8 mouse cellular contexts compared by ENCODE assay signal in the genomic region with DNA sequence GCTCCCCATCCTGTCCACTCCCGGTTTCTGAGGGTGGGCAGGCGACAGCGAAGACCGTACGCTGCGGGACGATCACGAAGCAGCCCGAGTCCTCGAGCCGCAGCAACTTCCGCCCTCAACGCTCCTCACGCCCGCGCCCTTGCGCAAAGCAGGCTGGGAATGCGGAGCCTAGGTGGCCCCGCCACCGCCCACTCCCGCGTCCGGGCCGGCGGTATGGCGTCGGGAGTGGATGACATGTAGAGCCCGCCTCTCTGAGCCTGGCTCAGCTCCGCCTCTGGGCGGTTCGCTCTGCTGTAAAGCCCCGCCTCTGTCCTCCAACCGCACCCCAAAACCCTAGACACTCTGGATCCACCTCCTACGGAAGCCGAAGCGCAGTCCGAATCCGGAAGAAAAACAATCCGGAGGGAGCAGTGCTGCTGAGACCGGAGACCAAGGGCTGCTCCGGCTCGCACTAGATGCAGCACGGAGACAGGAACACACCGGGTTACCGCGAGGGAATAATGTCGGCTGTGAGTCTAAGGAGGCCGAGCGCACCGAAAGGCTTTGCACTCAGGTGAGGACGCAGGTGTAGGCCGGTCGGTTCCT. TPM values are rescaled to one million over a fixed set of nuclear protein-coding genes. Genes with fewer than 3 reads are reported as not detected.
A peak's percentile ranks its signal among the peaks of the same experiment; 100 is the strongest.
DNase-seq lines count a peak whose midpoint lies in the region; ATAC-seq and TF ChIP-seq lines count a peak whose summit lies in the region.

A gene (plus strand): TSS at position 344 of the 585 bp plus-strand sequence.

- no peak for TF ChIP-seq CTCF in bone marrow macrophage, adult 2 months (IDR thresholded peaks at IDR 0.05; ENCODE audit: low read depth, low read length)
- no peak for TF ChIP-seq CTCF in embryonic fibroblast, embryonic 13.5 days (IDR thresholded peaks at IDR 0.05; ENCODE audit: borderline replicate concordance, insufficient read depth, low read length)

- peak within 1 kb of the TSS; percentile 86 for H3K4me3 ChIP-seq in bone marrow macrophage, adult 2 months (ENCODE audit: insufficient read depth, low read length)
- peak within 1 kb of the TSS; percentile 93 for H3K4me3 ChIP-seq in embryonic fibroblast, embryonic 13.5 days (ENCODE audit: insufficient read depth, low read length)
- H3K4me3 ChIP-seq in kidney, embryonic 14.5 days (ENCODE audit: low read length), result peak within 1 kb of the TSS; percentile 62
- H3K4me3 ChIP-seq in limb, embryonic 15.5 days, result peak within 1 kb of the TSS; percentile 81

- peak; percentile 97 for ATAC-seq in kidney, embryonic 14.5 days (ENCODE audit: low FRiP score, low TSS enrichment)
- peak; percentile 99 for ATAC-seq in limb, embryonic 15.5 days (ENCODE audit: insufficient number of reproducible peaks, low FRiP score, low TSS enrichment, low read depth)

- H3K4me1 ChIP-seq in bone marrow macrophage, adult 2 months (ENCODE audit: control insufficient read depth, insufficient read depth, low read length), result peaks cover 15% of the 10 kb centered on the region
- peaks cover 5% of the 10 kb centered on the region; the same call in 1 of the 2 replicates for H3K4me1 ChIP-seq in embryonic fibroblast, embryonic 13.5 days (ENCODE audit: control insufficient read depth, insufficient read depth, low read length)
- peaks cover 9% of the 10 kb centered on the region for H3K4me1 ChIP-seq in kidney, embryonic 14.5 days (ENCODE audit: control insufficient read depth, insufficient read depth, low read length)
- H3K4me1 ChIP-seq in limb, embryonic 15.5 days, result peaks cover 22% of the 10 kb centered on the region

- H3K9ac ChIP-seq in kidney, embryonic 14.5 days (ENCODE audit: low read depth, low read length), result peak within 1 kb of the TSS; percentile 73
- H3K9ac ChIP-seq in limb, embryonic 15.5 days, result peak within 1 kb of the TSS; percentile 60

- peaks cover 27% of the 10 kb centered on the region for H3K36me3 ChIP-seq in kidney, embryonic 14.5 days (ENCODE audit: control insufficient read depth, insufficient read depth, low read length)
- H3K36me3 ChIP-seq in limb, embryonic 15.5 days, result peaks cover 47% of the 10 kb centered on the region

- no peaks in the 10 kb centered on the region for H3K9me3 ChIP-seq in kidney, embryonic 14.5 days (ENCODE audit: control insufficient read depth, low read length)
- H3K9me3 ChIP-seq in limb, embryonic 15.5 days, result no peaks in the 10 kb centered on the region

- H3K4me2 ChIP-seq in kidney, embryonic 14.5 days (replicated peaks; ENCODE audit: low read depth, low read length), result peak within 1 kb of the TSS; percentile 77
- peak within 1 kb of the TSS; percentile 74 for H3K4me2 ChIP-seq in limb, embryonic 15.5 days

- H3K27me3 ChIP-seq in kidney, embryonic 14.5 days (ENCODE audit: control insufficient read depth, insufficient read depth, low read length), result no peaks in the 10 kb centered on the region
- H3K27me3 ChIP-seq in limb, embryonic 15.5 days, result no peaks in the 10 kb centered on the region

- peak within 1 kb of the TSS; percentile 59 for H3K27ac ChIP-seq in bone marrow macrophage, adult 2 months (ENCODE audit: insufficient read depth, low read depth, low read length)
- peak within 1 kb of the TSS; percentile 71 for H3K27ac ChIP-seq in embryonic fibroblast, embryonic 13.5 days (ENCODE audit: insufficient read depth, low read length)
- H3K27ac ChIP-seq in kidney, embryonic 14.5 days (ENCODE audit: low read depth, low read length), result peak within 1 kb of the TSS; percentile 68; the same call in 1 of the 2 replicates
- peak within 1 kb of the TSS; percentile 88 for H3K27ac ChIP-seq in limb, embryonic 15.5 days

- DNase-seq in A20 (ENCODE audit: low read depth, low spot score), result peak; percentile 99
- peak; percentile 99 for DNase-seq in heart, adult 9 months (ENCODE audit: low spot score in 2 of 2)
- DNase-seq in monocyte, adult 2 months (ENCODE audit: low read depth in 1 of 2, low spot score in 2 of 2), result peak; percentile 96
- DNase-seq in spleen, postnatal 36 days (ENCODE audit: low spot score in 2 of 2), result peak; percentile 97 to 98

- TF ChIP-seq POLR2A in bone marrow macrophage, adult 2 months (IDR thresholded peaks at IDR 0.05; ENCODE audit: borderline replicate concordance, low read depth, low read length), result 0 out of 2 replicates have a peak, but pooled peaks have one; percentile 55
- TF ChIP-seq POLR2A in embryonic fibroblast, embryonic 13.5 days (IDR thresholded peaks at IDR 0.05; ENCODE audit: low read depth, low read length), result peak; percentile 97

- WGBS in kidney, embryonic 14.5 days, result under 1% methylated on average over 53 of the region's 53 CpGs
- under 1% methylated on average over 53 of the region's 53 CpGs for WGBS in limb, embryonic 15.5 days

RNA-seq across cellular contexts. Expression of the gene that starts here (rescaled TPM):
- 85.4 and 101 TPM in 2 replicates for polyA plus RNA-seq in bone marrow macrophage, adult 2 months (2012; ENCODE audit: insufficient read depth, insufficient read length, missing spikeins)
- polyA plus RNA-seq in embryonic fibroblast, embryonic 13.5 days (2011; ENCODE audit: insufficient read length, low read depth, missing spikeins), result 15.2 and 17.8 TPM in 2 replicates
- polyA plus RNA-seq in kidney, embryonic 14.5 days (2014; fragmentation: Nextera tagmentation; extraction: Ambion mirVana), result 24.9 and 30.1 TPM in 2 replicates
- polyA plus RNA-seq in limb, embryonic 15.5 days (2015; fragmentation: Nextera tagmentation; extraction: Ambion mirVana), result 22.3 and 28.3 TPM in 2 replicates

Comparison
In these comparisons a context has a peak if more than half of its experiments do, and no peak if none do; other contexts are left out.
1. Peak in every context shown above with its lines: DNase-seq, ATAC-seq, H3K4me3 ChIP-seq and H3K27ac ChIP-seq.